Mouse (Mus musculus): Measurements from ENCODE around the gene Wwox. TPM values are rescaled to one million over a fixed set of nuclear protein-coding genes. Genes with fewer than 3 reads are reported as not detected.
A peak's percentile ranks its signal among the peaks of the same experiment; 100 is the strongest.

Wwox gene
- polyA plus RNA-seq, 1 experiment from 2014 or later, result 10.9 TPM

DNA sequence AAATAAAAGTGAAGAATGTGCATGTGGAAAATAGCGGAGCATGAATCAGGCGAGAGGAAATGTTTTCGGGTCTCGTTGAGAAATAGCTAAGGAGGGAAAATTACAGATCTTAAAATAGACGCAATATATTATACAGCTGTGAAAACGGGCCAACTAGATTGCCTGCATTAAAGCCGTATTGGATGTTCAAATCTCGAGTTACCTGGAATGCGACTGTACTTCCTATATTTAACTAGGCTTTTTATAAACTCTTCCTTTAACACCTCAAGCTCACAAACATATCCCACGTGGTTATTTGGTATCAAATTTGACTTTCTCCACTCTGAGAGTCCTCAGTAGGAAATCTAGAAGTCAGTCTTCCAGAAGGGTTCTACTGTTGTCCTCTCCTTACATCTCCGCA is 520.0 kb downstream of the Wwox start:
- no peak overlapping the region for H3K4me2 ChIP-seq (ENCODE audit: low read depth, low read length)
- no peaks in the 10 kb centered on the region for H3K27me3 ChIP-seq (replicated peaks; ENCODE audit: control insufficient read depth, insufficient read depth, low read length)
- ATAC-seq, result no peak
- no peak overlapping the region for H3K9ac ChIP-seq (ENCODE audit: low read depth, low read length)
- no peaks in the 10 kb centered on the region for H3K36me3 ChIP-seq (ENCODE audit: control insufficient read depth, insufficient read depth, low read length)
- H3K4me1 ChIP-seq (ENCODE audit: control insufficient read depth, insufficient read depth, low read length), result peaks cover 8% of the 10 kb centered on the region; the same call in 1 of the 2 replicates
- no peak overlapping the region for H3K4me3 ChIP-seq (ENCODE audit: low read length)
- WGBS, result 68% methylated on average over 11 of the region's 11 CpGs
- H3K27ac ChIP-seq (ENCODE audit: low read length), result no peak overlapping the region
- H3K9me3 ChIP-seq (ENCODE audit: control insufficient read depth, low read length), result no peaks in the 10 kb centered on the region

DNA sequence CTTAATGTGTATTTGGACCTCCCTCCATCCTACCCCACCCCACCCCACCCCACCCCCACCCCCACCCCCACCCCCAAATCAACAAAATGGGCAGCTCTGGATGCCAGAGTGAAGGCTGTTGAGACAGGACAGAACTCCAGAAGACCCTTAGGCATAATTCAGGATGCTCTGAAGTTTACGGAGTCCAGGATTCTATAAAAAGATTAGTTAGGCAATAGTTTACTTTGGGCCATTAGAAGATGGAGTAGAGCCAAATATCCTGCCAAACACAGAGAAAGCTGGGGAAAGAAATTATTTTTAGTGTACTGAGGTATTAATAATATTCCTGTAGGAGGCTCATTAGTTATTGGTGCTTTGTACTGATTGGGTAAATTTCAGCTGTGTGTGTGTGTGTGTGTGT is 523.0 kb downstream of the Wwox start:
- 38% methylated on average over 1 of the region's 1 CpGs for WGBS
- peak; percentile 65; the same call in 1 of the 2 replicates for ATAC-seq
- Histone ChIP-seq H3K4me1 (ENCODE audit: control insufficient read depth, insufficient read depth, low read length) (peaks cover 8% of the 10 kb centered on the region; the same call in 1 of the 2 replicates), H3K9me3 (ENCODE audit: control insufficient read depth, low read length) (peaks cover 4% of the 10 kb centered on the region; the same call in 1 of the 2 replicates), H3K27ac (ENCODE audit: low read length) (no peak overlapping the region; the same call in 1 of the 2 replicates), H3K27me3 (replicated peaks; ENCODE audit: control insufficient read depth, insufficient read depth, low read length) (no peaks in the 10 kb centered on the region), H3K4me2 (ENCODE audit: low read depth, low read length) (no peak overlapping the region), H3K36me3 (ENCODE audit: control insufficient read depth, insufficient read depth, low read length) (no peaks in the 10 kb centered on the region), H3K9ac (ENCODE audit: low read depth, low read length) (no peak overlapping the region), H3K4me3 (ENCODE audit: low read length) (no peak overlapping the region)

DNA sequence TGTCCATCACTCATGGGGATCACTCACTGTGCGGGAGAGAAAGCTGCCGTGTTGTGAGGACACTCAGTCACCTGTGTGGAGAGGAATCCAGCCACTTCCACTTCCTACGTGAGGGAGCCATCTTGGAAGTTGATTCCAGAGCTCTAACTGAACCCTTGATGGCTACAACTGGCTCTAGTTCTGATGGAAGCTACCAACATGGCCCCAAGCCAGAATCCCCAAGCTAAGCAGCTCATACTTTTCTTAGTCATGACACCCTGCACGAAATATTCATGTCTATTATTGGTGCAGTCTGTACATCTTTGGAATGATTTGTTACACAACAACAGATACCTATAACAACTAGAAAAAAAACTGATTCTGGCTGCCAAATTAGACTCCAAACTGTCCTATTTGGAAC is 523.8 kb downstream of the Wwox start:
- ATAC-seq, result no peak
- Histone ChIP-seq H3K4me2 (ENCODE audit: low read depth, low read length) (no peak overlapping the region), H3K4me1 (ENCODE audit: control insufficient read depth, insufficient read depth, low read length) (peaks cover 8% of the 10 kb centered on the region; the same call in 1 of the 2 replicates), H3K4me3 (ENCODE audit: low read length) (no peak overlapping the region), H3K27ac (ENCODE audit: low read length) (peak overlapping the region; percentile 28; the same call in 1 of the 2 replicates), H3K27me3 (replicated peaks; ENCODE audit: control insufficient read depth, insufficient read depth, low read length) (no peaks in the 10 kb centered on the region), H3K9ac (ENCODE audit: low read depth, low read length) (no peak overlapping the region), H3K9me3 (ENCODE audit: control insufficient read depth, low read length) (peaks cover 4% of the 10 kb centered on the region; the same call in 1 of the 2 replicates), H3K36me3 (ENCODE audit: control insufficient read depth, insufficient read depth, low read length) (no peaks in the 10 kb centered on the region)
- WGBS, result 87% methylated on average over 4 of the region's 4 CpGs

DNA sequence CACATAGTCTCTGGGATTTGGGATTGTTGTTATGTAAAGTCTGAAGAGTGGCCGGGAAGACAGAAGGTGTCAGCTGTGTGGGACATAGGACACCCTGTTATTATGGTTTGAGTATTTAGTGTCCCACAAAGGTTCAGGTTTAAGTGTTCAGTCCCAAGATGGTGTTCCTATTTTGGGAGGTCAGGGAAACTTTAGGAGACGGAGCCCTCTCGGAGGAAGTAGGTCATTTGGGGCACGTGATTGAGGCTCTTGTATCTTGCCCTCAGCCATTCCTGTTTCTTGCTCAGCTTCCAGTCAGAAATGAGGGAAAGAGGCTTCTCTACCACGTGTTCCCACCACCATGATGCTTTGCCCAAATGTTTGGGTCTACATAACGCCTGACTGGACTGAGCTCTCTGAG is 524.8 kb downstream of the Wwox start:
- no peaks in the 10 kb centered on the region for H3K36me3 ChIP-seq (ENCODE audit: control insufficient read depth, insufficient read depth, low read length)
- no peak overlapping the region for H3K27ac ChIP-seq (ENCODE audit: low read length)
- peaks cover 4% of the 10 kb centered on the region for H3K9me3 ChIP-seq (ENCODE audit: control insufficient read depth, low read length)
- no peaks in the 10 kb centered on the region for H3K27me3 ChIP-seq (replicated peaks; ENCODE audit: control insufficient read depth, insufficient read depth, low read length)
- no peak overlapping the region for H3K9ac ChIP-seq (ENCODE audit: low read depth, low read length)
- H3K4me2 ChIP-seq (ENCODE audit: low read depth, low read length), result no peak overlapping the region
- ATAC-seq, result no peak
- WGBS, result 89% methylated on average over 6 of the region's 6 CpGs
- peaks cover 8% of the 10 kb centered on the region; the same call in 1 of the 2 replicates for H3K4me1 ChIP-seq (ENCODE audit: control insufficient read depth, insufficient read depth, low read length)
- H3K4me3 ChIP-seq (ENCODE audit: low read length), result no peak overlapping the region

DNA sequence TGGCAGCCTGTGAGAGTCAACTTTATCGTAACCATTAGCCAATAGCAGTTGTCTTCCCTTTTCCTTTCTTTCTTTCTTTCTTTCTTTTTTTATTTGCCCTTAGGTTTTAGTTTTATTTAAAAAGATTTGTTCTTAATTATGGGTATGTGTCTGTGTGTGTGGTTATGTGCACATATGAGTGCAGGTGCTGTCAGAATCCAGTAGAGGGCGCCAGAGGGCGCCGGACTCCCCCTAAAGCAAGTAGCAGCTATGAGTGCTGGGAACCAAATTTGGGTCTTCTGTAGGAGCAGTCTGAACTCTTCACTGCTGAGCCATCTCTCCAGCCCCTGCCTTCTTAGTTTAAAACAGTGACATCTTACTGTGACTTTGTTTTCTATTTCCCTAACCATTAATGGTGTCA is 529.4 kb downstream of the Wwox start:
- no peak overlapping the region for H3K4me2 ChIP-seq (ENCODE audit: low read depth, low read length)
- H3K9me3 ChIP-seq (ENCODE audit: control insufficient read depth, low read length), result peaks cover 4% of the 10 kb centered on the region
- no peak overlapping the region for H3K27ac ChIP-seq (ENCODE audit: low read length)
- 82% methylated on average over 4 of the region's 4 CpGs for WGBS
- ATAC-seq, result no peak
- H3K9ac ChIP-seq (ENCODE audit: low read depth, low read length), result no peak overlapping the region
- no peaks in the 10 kb centered on the region for H3K36me3 ChIP-seq (ENCODE audit: control insufficient read depth, insufficient read depth, low read length)
- no peaks in the 10 kb centered on the region for H3K27me3 ChIP-seq (replicated peaks; ENCODE audit: control insufficient read depth, insufficient read depth, low read length)
- H3K4me3 ChIP-seq (ENCODE audit: low read length), result no peak overlapping the region
- H3K4me1 ChIP-seq (ENCODE audit: control insufficient read depth, insufficient read depth, low read length), result peaks cover 6% of the 10 kb centered on the region; the same call in 1 of the 2 replicates

DNA sequence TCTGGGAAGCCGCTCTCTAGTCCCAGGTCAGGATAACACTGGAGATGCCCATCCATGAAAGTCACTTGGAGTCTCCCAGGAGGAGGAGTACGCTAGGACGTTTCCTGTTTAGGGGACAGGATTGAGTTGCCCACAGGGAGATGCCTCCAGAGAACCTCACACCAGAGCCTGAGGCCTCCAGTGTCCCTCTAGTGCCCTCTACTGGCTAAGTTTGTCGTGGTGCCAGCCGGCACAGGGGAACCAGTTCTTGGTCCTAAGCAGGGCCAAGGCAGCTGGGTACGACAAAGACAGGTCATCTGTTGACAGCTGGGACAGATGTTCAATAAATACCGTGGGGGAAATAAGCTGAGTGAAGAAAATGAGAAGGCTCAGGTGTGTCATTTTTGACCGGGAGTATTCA is 531.9 kb downstream of the Wwox start:
- no peaks in the 10 kb centered on the region; the same call in 1 of the 2 replicates for H3K27me3 ChIP-seq (replicated peaks; ENCODE audit: control insufficient read depth, insufficient read depth, low read length)
- H3K27ac ChIP-seq (ENCODE audit: low read length), result no peak overlapping the region
- peak; percentile 52; the same call in 1 of the 2 replicates for ATAC-seq
- no peaks in the 10 kb centered on the region for H3K36me3 ChIP-seq (ENCODE audit: control insufficient read depth, insufficient read depth, low read length)
- H3K9me3 ChIP-seq (ENCODE audit: control insufficient read depth, low read length), result peaks cover 2% of the 10 kb centered on the region
- no peak overlapping the region for H3K9ac ChIP-seq (ENCODE audit: low read depth, low read length)
- H3K4me3 ChIP-seq (ENCODE audit: low read length), result no peak overlapping the region
- H3K4me1 ChIP-seq (ENCODE audit: control insufficient read depth, insufficient read depth, low read length), result peaks cover 6% of the 10 kb centered on the region; the same call in 1 of the 2 replicates
- H3K4me2 ChIP-seq (ENCODE audit: low read depth, low read length), result no peak overlapping the region
- WGBS, result 40% methylated on average over 8 of the region's 8 CpGs

DNA sequence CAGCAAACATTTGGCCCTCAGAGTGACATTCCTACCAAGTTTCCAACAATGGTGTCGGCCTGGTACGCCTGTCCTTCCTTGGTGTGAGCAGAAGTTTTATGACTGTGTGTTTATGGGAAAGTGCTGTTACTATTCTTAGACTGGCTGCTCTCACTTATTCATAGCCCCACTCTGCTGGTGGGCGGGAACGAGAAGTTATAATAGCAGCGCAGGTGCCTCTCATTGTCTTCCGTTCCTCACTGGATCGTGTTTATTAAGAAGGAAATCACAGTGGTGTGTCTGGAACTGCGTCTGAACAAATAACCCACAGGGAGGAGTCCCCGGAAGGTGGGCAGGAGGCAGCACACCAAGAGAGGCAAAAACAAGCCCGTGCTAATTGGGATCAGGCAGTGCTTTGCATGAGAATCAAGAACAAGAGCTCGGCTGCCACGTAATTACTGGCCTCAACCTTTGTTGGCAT is 533.6 kb downstream of the Wwox start:
- Histone ChIP-seq H3K4me1 (ENCODE audit: control insufficient read depth, insufficient read depth, low read length) (peaks cover 6% of the 10 kb centered on the region; the same call in 1 of the 2 replicates), H3K27ac (ENCODE audit: low read length) (no peak overlapping the region), H3K27me3 (replicated peaks; ENCODE audit: control insufficient read depth, insufficient read depth, low read length) (no peaks in the 10 kb centered on the region; the same call in 1 of the 2 replicates), H3K4me3 (ENCODE audit: low read length) (no peak overlapping the region), H3K4me2 (ENCODE audit: low read depth, low read length) (0 out of 2 replicates have a peak overlapping the region, but pooled peaks have one; percentile 23), H3K36me3 (ENCODE audit: control insufficient read depth, insufficient read depth, low read length) (no peaks in the 10 kb centered on the region), H3K9me3 (ENCODE audit: control insufficient read depth, low read length) (no peaks in the 10 kb centered on the region; the same call in 1 of the 2 replicates), H3K9ac (ENCODE audit: low read depth, low read length) (no peak overlapping the region)
- WGBS, result 24% methylated on average over 12 of the region's 12 CpGs
- peak; percentile 63; the same call in 1 of the 2 replicates for ATAC-seq

DNA sequence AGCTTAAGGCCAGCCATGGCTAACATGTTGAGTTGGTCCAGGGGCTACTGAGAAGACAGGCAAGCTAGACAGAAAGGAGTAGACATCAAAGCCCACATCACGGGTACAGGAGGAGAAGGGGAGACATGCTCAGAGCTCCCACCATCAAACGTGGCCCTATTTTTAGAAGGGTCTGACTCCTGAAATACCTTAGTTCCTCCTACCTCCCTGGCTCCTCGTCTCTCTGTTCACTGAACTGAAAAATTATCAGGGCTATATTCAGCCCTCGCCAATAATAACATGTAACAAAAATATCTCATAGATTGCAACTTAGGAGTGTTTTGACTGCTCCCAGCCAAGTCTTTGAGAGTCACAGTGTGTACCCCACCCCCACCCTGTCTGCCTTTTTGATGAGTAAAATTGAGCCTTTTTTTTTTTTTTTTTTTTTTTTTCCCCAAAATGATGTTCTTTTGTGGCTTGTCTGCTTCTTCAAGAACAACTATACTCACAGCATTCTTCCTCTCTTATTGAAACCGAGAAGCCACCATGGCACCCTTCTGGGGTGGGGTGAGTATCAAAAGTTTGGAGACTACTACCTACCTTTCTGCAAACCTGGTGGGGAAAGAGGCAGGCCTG is 535.0 kb downstream of the Wwox start:
- no peak for ATAC-seq
- H3K4me2 ChIP-seq (ENCODE audit: low read depth, low read length), result no peak overlapping the region
- H3K9me3 ChIP-seq (ENCODE audit: control insufficient read depth, low read length), result no peaks in the 10 kb centered on the region
- H3K4me1 ChIP-seq (ENCODE audit: control insufficient read depth, insufficient read depth, low read length), result peaks cover 6% of the 10 kb centered on the region; the same call in 1 of the 2 replicates
- no peak overlapping the region for H3K9ac ChIP-seq (ENCODE audit: low read depth, low read length)
- H3K27me3 ChIP-seq (replicated peaks; ENCODE audit: control insufficient read depth, insufficient read depth, low read length), result no peaks in the 10 kb centered on the region; the same call in 1 of the 2 replicates
- no peaks in the 10 kb centered on the region for H3K36me3 ChIP-seq (ENCODE audit: control insufficient read depth, insufficient read depth, low read length)
- no peak overlapping the region for H3K4me3 ChIP-seq (ENCODE audit: low read length)
- WGBS, result 72% methylated on average over 5 of the region's 5 CpGs
- H3K27ac ChIP-seq (ENCODE audit: low read length), result no peak overlapping the region

DNA sequence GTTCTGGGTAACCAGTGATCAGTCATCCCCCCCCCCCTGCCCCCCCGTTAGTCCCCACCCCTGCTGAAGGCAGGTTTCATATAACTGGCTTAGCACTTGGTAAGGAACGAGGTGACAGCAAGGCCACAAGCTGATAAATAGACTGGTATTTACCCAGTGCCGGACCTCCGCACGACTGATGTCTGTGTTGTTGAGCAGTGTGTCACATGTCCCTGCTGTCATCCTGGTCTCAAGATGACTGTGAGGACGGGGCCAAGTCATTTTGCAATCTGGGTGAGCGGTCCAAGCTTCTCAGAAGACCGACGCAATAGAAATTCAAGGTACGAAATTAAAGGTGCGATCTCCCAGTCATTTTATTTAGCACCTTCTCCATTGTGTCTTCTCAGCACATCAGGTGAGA is 538.3 kb downstream of the Wwox start:
- H3K4me3 ChIP-seq (ENCODE audit: low read length), result no peak overlapping the region
- H3K4me2 ChIP-seq (ENCODE audit: low read depth, low read length), result no peak overlapping the region
- no peaks in the 10 kb centered on the region; the same call in 1 of the 2 replicates for H3K27me3 ChIP-seq (replicated peaks; ENCODE audit: control insufficient read depth, insufficient read depth, low read length)
- H3K36me3 ChIP-seq (ENCODE audit: control insufficient read depth, insufficient read depth, low read length), result no peaks in the 10 kb centered on the region
- H3K27ac ChIP-seq (ENCODE audit: low read length), result no peak overlapping the region
- no peaks in the 10 kb centered on the region for H3K9me3 ChIP-seq (ENCODE audit: control insufficient read depth, low read length)
- no peak overlapping the region for H3K9ac ChIP-seq (ENCODE audit: low read depth, low read length)
- WGBS, result 72% methylated on average over 11 of the region's 11 CpGs
- no peak for ATAC-seq
- peaks cover 6% of the 10 kb centered on the region; the same call in 1 of the 2 replicates for H3K4me1 ChIP-seq (ENCODE audit: control insufficient read depth, insufficient read depth, low read length)

Measured in intestine, embryonic 16.5 days (tissue).